ENCODE assay signal across 8 mouse cellular contexts in the genomic region with DNA sequence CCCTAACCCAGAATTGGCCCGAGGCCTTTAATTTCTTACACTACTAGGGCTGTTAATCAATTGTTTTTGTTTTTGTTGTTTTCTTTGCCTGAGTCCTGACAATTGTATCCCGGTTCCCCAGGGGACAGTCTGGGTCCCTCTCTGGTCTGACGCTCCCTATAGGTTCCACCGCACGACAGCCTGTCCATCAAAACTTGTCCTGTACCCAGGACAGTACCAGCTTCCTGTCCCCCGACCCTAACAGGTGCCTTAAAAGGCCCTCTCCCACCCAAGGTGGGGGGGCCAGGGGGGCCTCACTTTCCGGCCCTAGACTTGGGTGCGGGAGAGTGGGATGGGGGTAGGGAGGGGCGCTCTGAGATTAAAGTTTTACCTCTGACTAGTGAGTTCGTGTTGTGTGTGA. TPM values are rescaled to one million over a fixed set of nuclear protein-coding genes. Genes with fewer than 3 reads are reported as not detected.
A peak's percentile ranks its signal among the peaks of the same experiment; 100 is the strongest.
DNase-seq lines count a peak whose midpoint lies in the region; ATAC-seq and TF ChIP-seq lines count a peak whose summit lies in the region.

No protein-coding gene starts in this region.

- no peaks in the 10 kb centered on the region for H3K9me3 ChIP-seq in liver, embryonic 14.5 days (ENCODE audit: control insufficient read depth, low read length)

- TF ChIP-seq POLR2A in heart, adult 2 months (IDR thresholded peaks at IDR 0.05; ENCODE audit: insufficient read depth, low read depth, low read length) = no peak
- no peak for TF ChIP-seq POLR2A in thymus, adult 2 months (IDR thresholded peaks at IDR 0.05; ENCODE audit: control insufficient read depth, extremely low read depth, insufficient read depth, low read length, poor library complexity)

- TF ChIP-seq CTCF in heart, adult 2 months (IDR thresholded peaks at IDR 0.05) = peak; percentile 51
- TF ChIP-seq CTCF in thymus, adult 2 months (IDR thresholded peaks at IDR 0.05; ENCODE audit: borderline replicate concordance, control insufficient read depth, extremely low read depth, insufficient read depth, low read length, poor library complexity) = no peak
- no peak for TF ChIP-seq CTCF in liver, embryonic 14.5 days (IDR thresholded peaks at IDR 0.05; ENCODE audit: low read depth)

- no peaks in the 10 kb centered on the region for H3K27me3 ChIP-seq in heart, adult 2 months (ENCODE audit: control insufficient read depth, insufficient read depth, low read length)
- H3K27me3 ChIP-seq in thymus, adult 2 months (ENCODE audit: control insufficient read depth, insufficient read depth, low read length) = no peaks in the 10 kb centered on the region
- no peaks in the 10 kb centered on the region for H3K27me3 ChIP-seq in liver, embryonic 14.5 days (ENCODE audit: control insufficient read depth, insufficient read depth, low read length)

- H3K36me3 ChIP-seq in heart, adult 2 months (ENCODE audit: control insufficient read depth, insufficient read depth, low read length) = no peaks in the 10 kb centered on the region
- H3K36me3 ChIP-seq in thymus, adult 2 months (ENCODE audit: control insufficient read depth, insufficient read depth, low read length) = no peaks in the 10 kb centered on the region
- no peaks in the 10 kb centered on the region for H3K36me3 ChIP-seq in liver, embryonic 14.5 days (replicated peaks; ENCODE audit: control insufficient read depth, insufficient read depth, low read depth)

- H3K4me3 ChIP-seq in heart, adult 2 months = peak overlapping the region; percentile 59
- peak overlapping the region; percentile 97 for H3K4me3 ChIP-seq in thymus, adult 2 months (ENCODE audit: control insufficient read depth, insufficient read depth, low read length)
- H3K4me3 ChIP-seq in liver, embryonic 14.5 days (ENCODE audit: insufficient read depth in 1 of 2, low read depth in 2 of 2, low read length in 2 of 2) = peak overlapping the region; percentile 64 to 65

- peaks cover 8% of the 10 kb centered on the region for H3K4me1 ChIP-seq in heart, adult 2 months (ENCODE audit: control insufficient read depth, insufficient read depth, low read length)
- H3K4me1 ChIP-seq in thymus, adult 2 months (replicated peaks; ENCODE audit: control insufficient read depth, insufficient read depth, low read length) = peaks cover 44% of the 10 kb centered on the region
- peaks cover 35 to 41% of the 10 kb centered on the region in 2 experiments for H3K4me1 ChIP-seq in liver, embryonic 14.5 days (replicated peaks; ENCODE audit: control insufficient read depth in 2 of 2, insufficient read depth in 2 of 2, low read length in 1 of 2)

- peak overlapping the region; percentile 83 for H3K4me2 ChIP-seq in liver, embryonic 14.5 days (ENCODE audit: low read depth)

- ATAC-seq in liver, embryonic 14.5 days (ENCODE audit: insufficient read depth) = no peak
- ATAC-seq in activated CD4-positive, CD25-positive, alpha-beta regulatory T cell, adult 4 months = no peak

- 23% methylated on average over 10 of the region's 10 CpGs for WGBS in heart, adult 2 months
- 39% methylated on average over 10 of the region's 10 CpGs for WGBS in thymus, adult 2 months
- 33% methylated on average over 10 of the region's 10 CpGs for WGBS in liver, embryonic 14.5 days (ENCODE audit: insufficient replicate concordance)

- DNase-seq in heart, adult 2 months = no peak
- no peak for DNase-seq in heart, adult 18-20 months
- DNase-seq in thymus, adult 2 months = peak; percentile 40
- no peak for DNase-seq in thymus, postnatal 10 days (ENCODE audit: low spot score in 2 of 2)
- no peak for DNase-seq in liver, embryonic 14.5 days (ENCODE audit: low read depth in 3 of 3, low spot score in 3 of 3)
- no peak for DNase-seq in ovary, adult 18-20 months (ENCODE audit: low spot score)
- no peak for DNase-seq in left cerebral cortex, adult 11 months (ENCODE audit: low spot score)

- TF ChIP-seq EP300 in heart, adult 2 months (IDR thresholded peaks at IDR 0.05; ENCODE audit: insufficient read depth, low read depth, low read length) = no peak
- no peak for TF ChIP-seq EP300 in liver, embryonic 14.5 days (IDR thresholded peaks at IDR 0.05; ENCODE audit: low read depth)

- peak overlapping the region; percentile 98 for H3K27ac ChIP-seq in heart, adult 2 months
- peak overlapping the region; percentile 85 for H3K27ac ChIP-seq in thymus, adult 2 months (ENCODE audit: control insufficient read depth, insufficient read depth, low read length)
- H3K27ac ChIP-seq in liver, embryonic 14.5 days = peak overlapping the region; percentile 92

- H3K79me2 ChIP-seq in heart, adult 2 months (replicated peaks; ENCODE audit: control insufficient read depth, insufficient read depth, low read length) = peaks cover 3% of the 10 kb centered on the region

- peak overlapping the region; percentile 86 for H3K9ac ChIP-seq in heart, adult 2 months (ENCODE audit: low read depth, low read length)
- H3K9ac ChIP-seq in liver, embryonic 14.5 days (replicated peaks) = peak overlapping the region; percentile 81

- intact Hi-C loops in heart, adult 2 months (cut with DNase I) = loop anchor here (2.0 to 5.0 kb wide), 2 partner anchors 14 to 42 kb away; a partner anchor contains a TSS

RNA-seq across cellular contexts. Expression of a gene that starts 1.9 kb away (rescaled TPM):
- 10 to 100 TPM; 15.3 to 19.6 TPM for total RNA-seq in heart, adult 2 months (2021)
- 20.2 and 30.1 TPM in 2 replicates for polyA plus RNA-seq in heart, adult 2 months (2012; rRNA removed)
- total RNA-seq in heart, adult 18-20 months (2021) = 10 to 100 TPM; 16.5 to 19.4 TPM
- polyA plus RNA-seq in thymus, adult 2 months (2012; rRNA removed) = 110 and 135 TPM in 2 replicates
- 12.7 and 14.3 TPM in 2 replicates for polyA plus RNA-seq in liver, embryonic 14.5 days (2012; rRNA removed)
- 15.6 and 17.0 TPM in 2 replicates for polyA plus RNA-seq in liver, embryonic 14.5 days (2014; fragmentation: Nextera tagmentation; extraction: Ambion mirVana)
- 10 to 100 TPM; 41.4 to 48.8 TPM for polyA plus RNA-seq in activated CD4-positive, CD25-positive, alpha-beta regulatory T cell, adult 4 months (2017; shearing (Covaris generic))

RNA-seq across cellular contexts. Expression of a gene that starts 6.2 kb away (rescaled TPM):
- 10 to 100 TPM; 29.6 to 46.6 TPM for total RNA-seq in heart, adult 2 months (2021)
- polyA plus RNA-seq in heart, adult 2 months (2012; rRNA removed) = 56.0 and 61.9 TPM in 2 replicates
- total RNA-seq in heart, adult 18-20 months (2021) = 10 to 100 TPM; 36.7 to 57.6 TPM
- polyA plus RNA-seq in thymus, adult 2 months (2012; rRNA removed) = 138 and 151 TPM in 2 replicates
- polyA plus RNA-seq in liver, embryonic 14.5 days (2012; rRNA removed) = 12.9 and 16.2 TPM in 2 replicates
- 18.3 and 20.2 TPM in 2 replicates for polyA plus RNA-seq in liver, embryonic 14.5 days (2014; fragmentation: Nextera tagmentation; extraction: Ambion mirVana)
- 10 to 100 TPM; 41.0 to 63.7 TPM for polyA plus RNA-seq in activated CD4-positive, CD25-positive, alpha-beta regulatory T cell, adult 4 months (2017; shearing (Covaris generic))

RNA-seq across cellular contexts. Expression of a gene that starts 6.2 kb away (rescaled TPM):
- 10 to 100 TPM; 62.6 to 72.8 TPM for total RNA-seq in heart, adult 2 months (2021)
- 53.8 and 63.0 TPM in 2 replicates for polyA plus RNA-seq in heart, adult 2 months (2012; rRNA removed)
- total RNA-seq in heart, adult 18-20 months (2021) = 10 to 100 TPM; 65.1 to 67.1 TPM
- 91.4 and 120 TPM in 2 replicates for polyA plus RNA-seq in thymus, adult 2 months (2012; rRNA removed)
- polyA plus RNA-seq in liver, embryonic 14.5 days (2012; rRNA removed) = 25.8 and 36.4 TPM in 2 replicates
- polyA plus RNA-seq in liver, embryonic 14.5 days (2014; fragmentation: Nextera tagmentation; extraction: Ambion mirVana) = 10.0 and 10.6 TPM in 2 replicates
- 1 to 10 TPM; 3.0 to 4.7 TPM for polyA plus RNA-seq in activated CD4-positive, CD25-positive, alpha-beta regulatory T cell, adult 4 months (2017; shearing (Covaris generic))

RNA-seq across cellular contexts. Expression of a gene that starts 14.6 kb away (rescaled TPM):
- 100 to 1,000 TPM; 155 to 172 TPM for total RNA-seq in heart, adult 2 months (2021)
- 293 and 317 TPM in 2 replicates for polyA plus RNA-seq in heart, adult 2 months (2012; rRNA removed)
- 100 to 1,000 TPM; 173 to 184 TPM for total RNA-seq in heart, adult 18-20 months (2021)
- polyA plus RNA-seq in thymus, adult 2 months (2012; rRNA removed) = 316 and 338 TPM in 2 replicates
- polyA plus RNA-seq in liver, embryonic 14.5 days (2012; rRNA removed) = 47.3 and 54.1 TPM in 2 replicates
- 35.0 and 42.1 TPM in 2 replicates for polyA plus RNA-seq in liver, embryonic 14.5 days (2014; fragmentation: Nextera tagmentation; extraction: Ambion mirVana)
- 1 to 10 TPM; 1.3 to 2.3 TPM for polyA plus RNA-seq in activated CD4-positive, CD25-positive, alpha-beta regulatory T cell, adult 4 months (2017; shearing (Covaris generic))

RNA-seq across cellular contexts. Expression of a gene that starts 37.5 kb away (rescaled TPM):
- 10 to 100 TPM; 70.0 to 85.8 TPM for total RNA-seq in heart, adult 2 months (2021)
- polyA plus RNA-seq in heart, adult 2 months (2012; rRNA removed) = 107 and 121 TPM in 2 replicates
- 10 to 100 TPM; 75.9 to 79.8 TPM for total RNA-seq in heart, adult 18-20 months (2021)
- 220 and 266 TPM in 2 replicates for polyA plus RNA-seq in thymus, adult 2 months (2012; rRNA removed)
- polyA plus RNA-seq in liver, embryonic 14.5 days (2012; rRNA removed) = 29.3 and 35.1 TPM in 2 replicates
- 24.2 and 27.1 TPM in 2 replicates for polyA plus RNA-seq in liver, embryonic 14.5 days (2014; fragmentation: Nextera tagmentation; extraction: Ambion mirVana)
- polyA plus RNA-seq in activated CD4-positive, CD25-positive, alpha-beta regulatory T cell, adult 4 months (2017; shearing (Covaris generic)) = 10 to 100 TPM; 12.2 to 20.1 TPM
